Mouse (Mus musculus) liver, embryonic 16.5 days (tissue): Measurements from ENCODE around the gene Hps1. TPM values are rescaled to one million over a fixed set of nuclear protein-coding genes. Genes with fewer than 3 reads are reported as not detected.

Experiments
- ATAC-seq: fragments of 200-750 bp; cut with Nextera tagmentation; 2 replicates; pipeline ENCODE4 v1.8.0; 2017; ENCODE audit warnings: low read depth, mild to moderate bottlenecking, moderate number of reproducible peaks, moderate library complexity
- H3K27ac ChIP-seq: fragments of 300-500 bp; sonication (generic); 2 replicates; pipeline ENCODE4 v1.5.1; 2014; ENCODE audit warnings: mild to moderate bottlenecking, low read length
- H3K27me3 ChIP-seq: fragments of 300-500 bp; sonication (generic); 2 replicates; pipeline ENCODE4 v1.6.1; 2014; ENCODE audit warnings: low read depth, low read length, mixed read lengths; ENCODE audit not compliant: control insufficient read depth, insufficient read depth
- H3K36me3 ChIP-seq: fragments of 300-500 bp; sonication (generic); 2 replicates; pipeline ENCODE4 v1.6.1; 2014; ENCODE audit warnings: mild to moderate bottlenecking; ENCODE audit not compliant: control insufficient read depth, insufficient read depth
- H3K4me1 ChIP-seq: fragments of 300-500 bp; sonication (generic); 2 replicates; pipeline ENCODE4 v1.6.1; 2014; ENCODE audit warnings: low read depth, low read length, mixed read lengths; ENCODE audit not compliant: control insufficient read depth
- H3K4me2 ChIP-seq: fragments of 300-500 bp; sonication (generic); 2 replicates; pipeline ENCODE4 v1.6.1; 2014; ENCODE audit warnings: low read depth, low read length, mixed read lengths
- H3K4me3 ChIP-seq: fragments of 300-500 bp; sonication (generic); 2 replicates; pipeline ENCODE4 v1.5.1; 2014; ENCODE audit warnings: low read depth, mild to moderate bottlenecking, low read length
- H3K9ac ChIP-seq: fragments of 300-500 bp; sonication (generic); 2 replicates; pipeline ENCODE4 v1.6.1; 2014; ENCODE audit warnings: low read depth, low read length
- H3K9me3 ChIP-seq: fragments of 300-500 bp; sonication (generic); replicated peaks from 2 replicates; pipeline ENCODE4 v1.6.1; 2016; ENCODE audit warnings: low read length; ENCODE audit not compliant: control insufficient read depth
- WGBS: fragments of 180-500 bp; shearing (Covaris S2); extraction: QIAGEN DNeasy Blood & Tissue Kit; methylation state at CpG from one replicate; pipeline ENCODE4 v1.1.7; 2014; ENCODE audit not compliant: insufficient replicate concordance; 5-methylcytosine and 5-hydroxymethylcytosine counted together
- polyA plus RNA-seq: library from polyadenylated mRNA; unstranded; fragments of >200 nt; fragmentation: Nextera tagmentation; extraction: Ambion mirVana; gene quantifications from 2 replicates; pipeline ENCODE4 v1.2.1, GENCODE M21; 2015

The Hps1 gene
- polyA plus RNA-seq, 1 experiment from 2014 or later = 6.2 TPM

GRCm38 (mm10) chr19:42713770-42714169, 66.0 kb downstream of the Hps1 start:
- no peak overlapping the region for H3K4me3 ChIP-seq
- H3K27ac ChIP-seq = no peak overlapping the region
- H3K27me3 ChIP-seq = no peaks in the 10 kb centered on the region
- H3K36me3 ChIP-seq = no peaks in the 10 kb centered on the region
- 59% methylated on average over 9 of the region's 9 CpGs for WGBS
- no peaks in the 10 kb centered on the region for H3K9me3 ChIP-seq
- no peak overlapping the region for H3K4me2 ChIP-seq
- H3K4me1 ChIP-seq = no peaks in the 10 kb centered on the region
- H3K9ac ChIP-seq = no peak overlapping the region
- ATAC-seq = no peak

Other genes with a start within 250 kb of the Hps1 start
- 0.07 and 0.09 TPM in 2 replicates for gene Loxl4, start 167.2 kb downstream of the Hps1 start, polyA plus RNA-seq
- 4.5 and 5.6 TPM in 2 replicates for gene Pyroxd2, start 27.2 kb downstream of the Hps1 start, polyA plus RNA-seq